Mouse (Mus musculus): ENCODE measurements around the gene Ip6k1.

DNA sequence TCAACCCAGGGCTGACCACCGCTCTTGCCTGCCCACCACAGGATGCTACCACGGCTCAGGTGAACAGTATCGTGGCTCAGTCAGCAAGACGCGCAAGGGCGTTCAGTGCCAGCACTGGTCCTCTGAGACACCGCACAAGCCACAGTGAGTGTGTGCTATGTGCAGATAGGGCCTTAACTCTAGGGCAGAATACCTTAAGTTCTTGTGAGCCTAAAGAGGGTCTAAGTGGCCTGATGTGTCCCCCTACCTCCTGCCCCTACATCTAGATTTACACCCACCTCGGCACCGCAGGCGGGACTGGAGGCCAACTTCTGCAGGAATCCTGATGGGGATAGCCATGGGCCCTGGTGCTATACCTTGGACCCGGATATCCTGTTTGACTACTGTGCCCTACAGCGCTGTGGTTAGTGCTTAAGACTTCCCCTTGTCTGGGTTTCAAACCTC lies 80.7 kb downstream of the Ip6k1 start, which contains the start of gene Rnf123:
- TF ChIP-seq CTCF (IDR thresholded peaks at IDR 0.05) (no peak), EP300 (IDR thresholded peaks at IDR 0.05) (no peak)
